Mouse (Mus musculus): Measurements from ENCODE around the gene Alg14. TPM values are rescaled to one million over a fixed set of nuclear protein-coding genes. Genes with fewer than 3 reads are reported as not detected.

Alg14 gene
- polyA plus RNA-seq, 1 experiment from 2014 or later: 37.0 TPM

GRCm38 (mm10) chr3:121370301-121370700, 78.7 kb downstream of the Alg14 start:
- ATAC-seq (ENCODE audit: insufficient number of reproducible peaks, insufficient read depth, low FRiP score, low TSS enrichment, low read depth): no peak
- peak overlapping the region; percentile 60 for H3K27ac ChIP-seq
- no peaks in the 10 kb centered on the region for H3K9me3 ChIP-seq
- H3K9ac ChIP-seq: no peak overlapping the region
- H3K27me3 ChIP-seq: no peaks in the 10 kb centered on the region
- WGBS: 74% methylated on average over 13 of the region's 13 CpGs
- H3K4me2 ChIP-seq: no peak overlapping the region
- no peak overlapping the region for H3K4me3 ChIP-seq
- H3K36me3 ChIP-seq: no peaks in the 10 kb centered on the region
- H3K4me1 ChIP-seq: peaks cover 26% of the 10 kb centered on the region

GRCm38 (mm10) chr3:121370830-121371526, 79.4 kb downstream of the Alg14 start:
- Histone ChIP-seq H3K27me3 (no peaks in the 10 kb centered on the region), H3K9ac (no peak overlapping the region), H3K4me2 (no peak overlapping the region), H3K4me3 (no peak overlapping the region), H3K36me3 (no peaks in the 10 kb centered on the region), H3K27ac (peak overlapping the region; percentile 60), H3K4me1 (peaks cover 29% of the 10 kb centered on the region), H3K9me3 (no peaks in the 10 kb centered on the region)
- no peak for ATAC-seq (ENCODE audit: insufficient number of reproducible peaks, insufficient read depth, low FRiP score, low TSS enrichment, low read depth)
- 58% methylated on average over 12 of the region's 12 CpGs for WGBS

- H3K27me3 ChIP-seq: no peaks in the 10 kb centered on the region
- H3K27ac ChIP-seq: peak overlapping the region; percentile 41; the same call in 1 of the 2 replicates
- H3K36me3 ChIP-seq: no peaks in the 10 kb centered on the region
- H3K4me1 ChIP-seq: peaks cover 29% of the 10 kb centered on the region
- no peak overlapping the region for H3K4me2 ChIP-seq
- no peaks in the 10 kb centered on the region for H3K9me3 ChIP-seq
- no peak overlapping the region for H3K9ac ChIP-seq
- no peak; the same call in 1 of the 2 replicates for ATAC-seq (ENCODE audit: insufficient number of reproducible peaks, insufficient read depth, low FRiP score, low TSS enrichment, low read depth)
- no peak overlapping the region for H3K4me3 ChIP-seq
- 64% methylated on average over 8 of the region's 8 CpGs for WGBS
Measured at GRCm38 (mm10) chr3:121371527-121372220, 80.1 kb downstream of the Alg14 start.

- H3K9ac ChIP-seq: no peak overlapping the region
- no peak for ATAC-seq (ENCODE audit: insufficient number of reproducible peaks, insufficient read depth, low FRiP score, low TSS enrichment, low read depth)
- no peak overlapping the region for H3K27ac ChIP-seq
Measured at GRCm38 (mm10) chr3:121373897-121374441, 82.4 kb downstream of the Alg14 start.

GRCm38 (mm10) chr3:121375541-121376129, 84.1 kb downstream of the Alg14 start:
- H3K4me3 ChIP-seq: no peak overlapping the region
- no peak overlapping the region for H3K27ac ChIP-seq
- no peaks in the 10 kb centered on the region for H3K36me3 ChIP-seq
- 48% methylated on average over 7 of the region's 7 CpGs for WGBS
- H3K27me3 ChIP-seq: no peaks in the 10 kb centered on the region
- H3K4me2 ChIP-seq: no peak overlapping the region
- peaks cover 40% of the 10 kb centered on the region for H3K4me1 ChIP-seq
- H3K9ac ChIP-seq: no peak overlapping the region
- ATAC-seq (ENCODE audit: insufficient number of reproducible peaks, insufficient read depth, low FRiP score, low TSS enrichment, low read depth): no peak
- H3K9me3 ChIP-seq: no peaks in the 10 kb centered on the region

More at GRCm38 (mm10) chr3:121373897-121374441, 82.4 kb downstream of the Alg14 start:
- no peaks in the 10 kb centered on the region for H3K9me3 ChIP-seq
- WGBS: 51% methylated on average over 9 of the region's 9 CpGs
- H3K4me1 ChIP-seq: peaks cover 34% of the 10 kb centered on the region
- no peaks in the 10 kb centered on the region for H3K36me3 ChIP-seq
- no peak overlapping the region for H3K4me2 ChIP-seq
- no peak overlapping the region for H3K4me3 ChIP-seq
- no peaks in the 10 kb centered on the region for H3K27me3 ChIP-seq

- Histone ChIP-seq H3K27me3 (no peaks in the 10 kb centered on the region), H3K4me2 (peak overlapping the region; percentile 26; the same call in 1 of the 2 replicates), H3K36me3 (no peaks in the 10 kb centered on the region), H3K9ac (no peak overlapping the region), H3K4me1 (peaks cover 25% of the 10 kb centered on the region), H3K9me3 (no peaks in the 10 kb centered on the region), H3K27ac (no peak overlapping the region), H3K4me3 (no peak overlapping the region)
- no peak for ATAC-seq (ENCODE audit: insufficient number of reproducible peaks, insufficient read depth, low FRiP score, low TSS enrichment, low read depth)
- 16% methylated on average over 15 of the region's 15 CpGs for WGBS
Measured at GRCm38 (mm10) chr3:121378708-121379612, 87.4 kb downstream of the Alg14 start.

GRCm38 (mm10) chr3:121379699-121380098, 88.1 kb downstream of the Alg14 start:
- 58% methylated on average over 5 of the region's 5 CpGs for WGBS
- no peaks in the 10 kb centered on the region for H3K9me3 ChIP-seq
- no peak overlapping the region for H3K27ac ChIP-seq
- no peak overlapping the region for H3K4me3 ChIP-seq
- ATAC-seq (ENCODE audit: insufficient number of reproducible peaks, insufficient read depth, low FRiP score, low TSS enrichment, low read depth): no peak
- no peaks in the 10 kb centered on the region for H3K36me3 ChIP-seq
- no peak overlapping the region for H3K4me2 ChIP-seq
- H3K9ac ChIP-seq: no peak overlapping the region
- H3K27me3 ChIP-seq: no peaks in the 10 kb centered on the region
- peaks cover 24% of the 10 kb centered on the region for H3K4me1 ChIP-seq

- ATAC-seq (ENCODE audit: insufficient number of reproducible peaks, insufficient read depth, low FRiP score, low TSS enrichment, low read depth): no peak
- Histone ChIP-seq H3K9me3 (no peaks in the 10 kb centered on the region), H3K4me3 (no peak overlapping the region)
Measured at GRCm38 (mm10) chr3:121387471-121388009, 96.0 kb downstream of the Alg14 start.

GRCm38 (mm10) chr3:121389366-121389765, 97.8 kb downstream of the Alg14 start:
- H3K27me3 ChIP-seq: no peaks in the 10 kb centered on the region
- 76% methylated on average over 8 of the region's 8 CpGs for WGBS
- no peaks in the 10 kb centered on the region for H3K9me3 ChIP-seq
- H3K36me3 ChIP-seq: no peaks in the 10 kb centered on the region
- peak overlapping the region; percentile 83 for H3K27ac ChIP-seq
- no peak for ATAC-seq (ENCODE audit: insufficient number of reproducible peaks, insufficient read depth, low FRiP score, low TSS enrichment, low read depth)
- no peak overlapping the region for H3K4me3 ChIP-seq
- 0 out of 2 replicates have a peak overlapping the region, but pooled peaks have one; percentile 47 for H3K4me2 ChIP-seq
- no peak overlapping the region for H3K9ac ChIP-seq
- H3K4me1 ChIP-seq: peaks cover 42% of the 10 kb centered on the region

More at GRCm38 (mm10) chr3:121387471-121388009, 96.0 kb downstream of the Alg14 start:
- Histone ChIP-seq H3K27ac (no peak overlapping the region), H3K9ac (no peak overlapping the region), H3K4me1 (peaks cover 39% of the 10 kb centered on the region), H3K36me3 (no peaks in the 10 kb centered on the region), H3K4me2 (no peak overlapping the region), H3K27me3 (no peaks in the 10 kb centered on the region)
- 64% methylated on average over 3 of the region's 3 CpGs for WGBS

- Histone ChIP-seq H3K4me2 (peak overlapping the region; percentile 47), H3K9me3 (no peaks in the 10 kb centered on the region), H3K36me3 (no peaks in the 10 kb centered on the region), H3K4me3 (peak overlapping the region; percentile 3; the same call in 1 of the 2 replicates), H3K27me3 (no peaks in the 10 kb centered on the region), H3K9ac (0 out of 2 replicates have a peak overlapping the region, but pooled peaks have one; percentile 32), H3K27ac (peak overlapping the region; percentile 83), H3K4me1 (peaks cover 42% of the 10 kb centered on the region)
- WGBS: 14% methylated on average over 17 of the region's 17 CpGs
- ATAC-seq (ENCODE audit: insufficient number of reproducible peaks, insufficient read depth, low FRiP score, low TSS enrichment, low read depth): peak; percentile 68
Measured at GRCm38 (mm10) chr3:121389860-121390530, 98.4 kb downstream of the Alg14 start.
